Mouse (Mus musculus) hindbrain, embryonic 13.5 days (tissue): Measurements from ENCODE around the gene Espn. TPM values are rescaled to one million over a fixed set of nuclear protein-coding genes. Genes with fewer than 3 reads are reported as not detected.
A peak's percentile ranks its signal among the peaks of the same experiment; 100 is the strongest.

ENCODE experiments used
- ATAC-seq: fragments of 200-750 bp; cut with Nextera tagmentation; 2 replicates; pipeline ENCODE4 v1.8.0; 2017; ENCODE audit warnings: moderate TSS enrichment; ENCODE audit not compliant: low FRiP score
- H3K27ac ChIP-seq: fragments of 300-500 bp; sonication (generic); 2 replicates; pipeline ENCODE4 v1.5.1; 2015; ENCODE audit warnings: inconsistent platforms, mild to moderate bottlenecking, moderate library complexity
- H3K27me3 ChIP-seq: fragments of 300-500 bp; sonication (generic); 2 replicates; pipeline ENCODE4 v1.6.1; 2015; ENCODE audit warnings: mild to moderate bottlenecking, inconsistent platforms
- H3K36me3 ChIP-seq: fragments of 300-500 bp; sonication (generic); 2 replicates; pipeline ENCODE4 v1.6.1; 2015; ENCODE audit warnings: mild to moderate bottlenecking, inconsistent platforms
- H3K4me1 ChIP-seq: fragments of 300-500 bp; sonication (generic); replicated peaks from 2 replicates; pipeline ENCODE4 v1.6.1; 2015; ENCODE audit warnings: inconsistent platforms
- H3K4me2 ChIP-seq: fragments of 300-500 bp; sonication (generic); 2 replicates; pipeline ENCODE4 v1.6.1; 2015; ENCODE audit warnings: inconsistent platforms, mild to moderate bottlenecking, moderate library complexity
- H3K4me3 ChIP-seq: fragments of 300-500 bp; sonication (generic); 2 replicates; pipeline ENCODE4 v1.5.1; 2015; ENCODE audit warnings: mild to moderate bottlenecking, inconsistent platforms
- H3K9ac ChIP-seq: fragments of 300-500 bp; sonication (generic); 2 replicates; pipeline ENCODE4 v1.6.1; 2015; ENCODE audit warnings: mild to moderate bottlenecking, inconsistent platforms
- H3K9me3 ChIP-seq: fragments of 300-500 bp; sonication (generic); 2 replicates; pipeline ENCODE4 v1.6.1; 2016; ENCODE audit warnings: inconsistent platforms
- WGBS: fragments of 180-500 bp; shearing (Covaris S2); methylation state at CpG from one replicate; pipeline ENCODE4 v1.1.7; 2015; 5-methylcytosine and 5-hydroxymethylcytosine counted together
- polyA plus RNA-seq: library from polyadenylated mRNA; unstranded; fragments of >200 nt; fragmentation: Nextera tagmentation; extraction: Ambion mirVana; gene quantifications from 2 replicates; pipeline ENCODE4 v1.2.1, GENCODE M21; 2015

Espn gene
- polyA plus RNA-seq, 1 experiment from 2014 or later: 0.22 TPM

GRCm38 (mm10) chr4:152187142-152187541 lies 35.0 kb upstream of the Espn start:
- Histone ChIP-seq H3K4me3 (no peak overlapping the region), H3K27me3 (0 out of 2 replicates have a peak, but pooled peaks cover 3% of the 10 kb centered on the region), H3K9ac (no peak overlapping the region), H3K4me1 (peaks cover 48% of the 10 kb centered on the region), H3K27ac (no peak overlapping the region), H3K36me3 (0 out of 2 replicates have a peak, but pooled peaks cover 4% of the 10 kb centered on the region), H3K4me2 (no peak overlapping the region), H3K9me3 (no peaks in the 10 kb centered on the region)
- WGBS: 83% methylated on average over 9 of the region's 9 CpGs
- ATAC-seq: no peak

GRCm38 (mm10) chr4:152186205-152187082 lies 34.3 kb upstream of the Espn start:
- Histone ChIP-seq H3K9me3 (no peaks in the 10 kb centered on the region), H3K9ac (peak overlapping the region; percentile 58), H3K4me3 (peak overlapping the region; percentile 19), H3K27me3 (0 out of 2 replicates have a peak, but pooled peaks cover 3% of the 10 kb centered on the region), H3K4me2 (peak overlapping the region; percentile 40), H3K4me1 (peaks cover 48% of the 10 kb centered on the region), H3K36me3 (0 out of 2 replicates have a peak, but pooled peaks cover 4% of the 10 kb centered on the region), H3K27ac (peak overlapping the region; percentile 76)
- 40% methylated on average over 14 of the region's 14 CpGs for WGBS
- no peak for ATAC-seq

GRCm38 (mm10) chr4:152185510-152186204 lies 33.5 kb upstream of the Espn start:
- Histone ChIP-seq H3K9me3 (no peaks in the 10 kb centered on the region), H3K9ac (peak overlapping the region; percentile 58), H3K27me3 (0 out of 2 replicates have a peak, but pooled peaks cover 3% of the 10 kb centered on the region), H3K36me3 (0 out of 2 replicates have a peak, but pooled peaks cover 4% of the 10 kb centered on the region), H3K4me1 (peaks cover 44% of the 10 kb centered on the region), H3K4me3 (peak overlapping the region; percentile 19), H3K4me2 (peak overlapping the region; percentile 40), H3K27ac (peak overlapping the region; percentile 76)
- 7% methylated on average over 19 of the region's 19 CpGs for WGBS
- peak; percentile 78 for ATAC-seq

- WGBS: 5% methylated on average over 3 of the region's 3 CpGs
- 0 out of 2 replicates have a peak, but pooled peaks cover 4% of the 10 kb centered on the region for H3K36me3 ChIP-seq
- H3K27me3 ChIP-seq: 0 out of 2 replicates have a peak, but pooled peaks cover 3% of the 10 kb centered on the region
- peaks cover 44% of the 10 kb centered on the region for H3K4me1 ChIP-seq
- peak overlapping the region; percentile 76 for H3K27ac ChIP-seq
- H3K4me2 ChIP-seq: peak overlapping the region; percentile 40
- H3K4me3 ChIP-seq: no peak overlapping the region
- H3K9ac ChIP-seq: peak overlapping the region; percentile 58
- H3K9me3 ChIP-seq: no peaks in the 10 kb centered on the region
- peak; percentile 60 for ATAC-seq
These were observed 33.0 kb upstream of the Espn start for GRCm38 (mm10) chr4:152185137-152185509.

- Histone ChIP-seq H3K27me3 (peaks cover 4% of the 10 kb centered on the region; the same call in 1 of the 2 replicates), H3K4me2 (no peak overlapping the region), H3K27ac (no peak overlapping the region)
These were observed 32.3 kb upstream of the Espn start for GRCm38 (mm10) chr4:152184353-152185035.

GRCm38 (mm10) chr4:152182205-152182604 lies 30.0 kb upstream of the Espn start:
- no peak overlapping the region for H3K9ac ChIP-seq
- H3K27ac ChIP-seq: no peak overlapping the region
- H3K27me3 ChIP-seq: peaks cover 10% of the 10 kb centered on the region; the same call in 1 of the 2 replicates
- H3K36me3 ChIP-seq: no peaks in the 10 kb centered on the region
- H3K9me3 ChIP-seq: no peaks in the 10 kb centered on the region
- no peak for ATAC-seq
- no peak overlapping the region for H3K4me3 ChIP-seq
- no peak overlapping the region for H3K4me2 ChIP-seq
- 90% methylated on average over 10 of the region's 10 CpGs for WGBS
- H3K4me1 ChIP-seq: peaks cover 57% of the 10 kb centered on the region

More at GRCm38 (mm10) chr4:152184353-152185035, 32.3 kb upstream of the Espn start:
- Histone ChIP-seq H3K4me3 (no peak overlapping the region), H3K9ac (no peak overlapping the region), H3K4me1 (peaks cover 44% of the 10 kb centered on the region), H3K36me3 (0 out of 2 replicates have a peak, but pooled peaks cover 4% of the 10 kb centered on the region), H3K9me3 (no peaks in the 10 kb centered on the region)
- ATAC-seq: no peak
- 65% methylated on average over 7 of the region's 7 CpGs for WGBS

- H3K4me2 ChIP-seq: peak overlapping the region; percentile 92
- H3K27me3 ChIP-seq: peaks cover 26% of the 10 kb centered on the region
- no peak for ATAC-seq
- 85% methylated on average over 16 of the region's 16 CpGs for WGBS
- peak overlapping the region; percentile 86 for H3K9ac ChIP-seq
- peak overlapping the region; percentile 77 for H3K4me3 ChIP-seq
- H3K36me3 ChIP-seq: no peaks in the 10 kb centered on the region
- peaks cover 38% of the 10 kb centered on the region for H3K4me1 ChIP-seq
- no peaks in the 10 kb centered on the region for H3K9me3 ChIP-seq
- H3K27ac ChIP-seq: no peak overlapping the region
These were observed 27.9 kb upstream of the Espn start for GRCm38 (mm10) chr4:152179946-152180660.

GRCm38 (mm10) chr4:152178916-152179705 lies 26.9 kb upstream of the Espn start:
- Histone ChIP-seq H3K36me3 (no peaks in the 10 kb centered on the region), H3K4me1 (peaks cover 30% of the 10 kb centered on the region), H3K4me3 (peak overlapping the region; percentile 77), H3K27me3 (peaks cover 36% of the 10 kb centered on the region), H3K4me2 (peak overlapping the region; percentile 92), H3K9me3 (no peaks in the 10 kb centered on the region), H3K27ac (peak overlapping the region; percentile 85), H3K9ac (peak overlapping the region; percentile 86)
- ATAC-seq: no peak
- WGBS: 27% methylated on average over 16 of the region's 16 CpGs

GRCm38 (mm10) chr4:152178344-152178864 lies 26.2 kb upstream of the Espn start:
- peaks cover 43% of the 10 kb centered on the region for H3K27me3 ChIP-seq
- H3K4me1 ChIP-seq: peaks cover 30% of the 10 kb centered on the region
- ATAC-seq: peak; percentile 78
- H3K27ac ChIP-seq: peak overlapping the region; percentile 85
- WGBS: under 1% methylated on average over 32 of the region's 35 CpGs
- H3K36me3 ChIP-seq: no peaks in the 10 kb centered on the region
- peak overlapping the region; percentile 92 for H3K4me2 ChIP-seq
- H3K9me3 ChIP-seq: no peaks in the 10 kb centered on the region
- peak overlapping the region; percentile 77 for H3K4me3 ChIP-seq
- H3K9ac ChIP-seq: peak overlapping the region; percentile 86

GRCm38 (mm10) chr4:152177537-152178343 lies 25.6 kb upstream of the Espn start, which contains the start of gene Acot7:
Acot7 (plus strand) TSS chr4:152178134.
- ATAC-seq: peak; percentile 94
- Histone ChIP-seq H3K4me2 (peak within 1 kb of the TSS; percentile 92), H3K4me3 (peak within 1 kb of the TSS; percentile 77), H3K27ac (peak within 1 kb of the TSS; percentile 88), H3K36me3 (no peaks in the 10 kb centered on the region), H3K27me3 (peaks cover 47% of the 10 kb centered on the region), H3K4me1 (peaks cover 30% of the 10 kb centered on the region), H3K9me3 (no peaks in the 10 kb centered on the region), H3K9ac (peak within 1 kb of the TSS; percentile 86)
- WGBS: under 1% methylated on average over 82 of the region's 108 CpGs
